Mouse (Mus musculus): Measurements from ENCODE around the gene Zfp263. TPM values are rescaled to one million over a fixed set of nuclear protein-coding genes. Genes with fewer than 3 reads are reported as not detected.

Zfp263 gene
- total RNA-seq (2023): 56.0 to 68.2 TPM (median 63.3 TPM) in 4 replicates

DNA sequence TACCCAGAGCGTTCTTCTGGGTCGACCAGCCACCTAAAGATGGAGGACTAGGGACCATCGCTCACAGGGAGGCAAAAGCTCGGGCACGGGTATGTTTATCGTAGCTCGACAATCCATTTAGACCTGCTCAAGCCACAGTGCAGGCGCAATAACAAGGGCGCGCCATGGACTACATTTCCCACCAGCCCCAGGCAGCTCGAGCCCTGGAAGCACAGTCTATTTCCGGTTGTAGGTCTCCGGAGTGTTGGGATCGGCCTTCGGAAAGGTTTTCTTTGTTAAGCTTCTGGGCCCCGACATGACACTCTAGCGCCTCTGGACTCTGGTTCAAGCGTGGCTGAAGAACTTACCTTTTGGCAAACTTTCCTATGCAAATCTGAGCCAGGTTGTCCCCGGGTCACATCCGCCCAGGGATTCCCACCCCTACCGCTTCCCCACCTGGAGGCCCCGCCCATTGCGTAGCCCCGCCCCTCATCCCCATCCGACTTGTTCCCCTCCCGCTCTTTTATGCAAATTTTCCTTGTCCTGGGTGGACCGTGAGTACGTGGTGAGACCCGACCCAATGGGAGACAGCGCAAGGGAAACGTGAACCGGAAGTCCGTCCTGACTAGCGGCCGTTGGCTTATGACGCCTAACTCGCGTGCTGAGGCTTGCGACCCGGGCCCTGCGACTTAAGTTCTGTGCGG lies at the start of gene Zfp263:
TSS of gene Zfp263 (plus strand) at position 591 of the 683 bp plus-strand sequence.

DNA sequence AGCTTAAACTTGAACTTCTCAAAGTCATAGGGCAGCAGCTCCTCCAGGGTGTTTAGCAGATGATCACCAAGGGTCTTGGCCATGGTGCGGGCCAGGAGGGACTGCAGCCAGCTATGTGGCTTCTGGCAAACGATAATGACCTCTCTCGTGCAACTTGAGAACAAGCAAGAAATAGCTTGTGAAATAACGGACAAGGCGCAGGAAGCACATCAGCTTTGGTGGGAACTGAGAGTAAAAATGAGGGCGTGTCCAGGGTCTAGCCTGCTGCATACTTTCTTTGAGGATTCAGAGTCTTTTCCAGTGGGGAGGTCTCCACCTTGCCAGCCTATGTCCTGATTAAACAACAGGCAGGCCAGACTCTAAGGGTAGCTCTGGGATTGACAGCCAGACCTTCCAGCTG lies 25.9 kb upstream of the Zfp263 start, which contains the start of gene Mefv:
TSS of gene Mefv (minus strand) at position 118 of the 400 bp plus-strand sequence.

Other genes with a start within 250 kb of the Zfp263 start
- gene Olfr161, start 153.1 kb upstream of the Zfp263 start, total RNA-seq (2023): not detected in 4 replicates
- gene Mefv, start 26.0 kb upstream of the Zfp263 start, total RNA-seq (2023): not detected in 4 replicates
- gene Olfr15, start 86.8 kb downstream of the Zfp263 start, total RNA-seq (2023): not detected in 4 replicates
- gene Zfp174, start 103.2 kb downstream of the Zfp263 start, total RNA-seq (2023): 0.27 to 0.92 TPM (median 0.75 TPM) in 4 replicates
- 80.0 to 85.6 TPM (median 83.0 TPM) in 4 replicates for gene Naa60, start 128.3 kb downstream of the Zfp263 start, total RNA-seq (2023)
- gene Zfp597, start 140.5 kb downstream of the Zfp263 start, total RNA-seq (2023): 29.5 to 37.1 TPM (median 34.5 TPM) in 4 replicates
- gene Gm20695, start 140.6 kb downstream of the Zfp263 start, total RNA-seq (2023): not detected in 4 replicates
- gene 1700037C18Rik, start 164.6 kb downstream of the Zfp263 start, total RNA-seq (2023): 6.6 to 7.9 TPM (median 7.0 TPM) in 4 replicates
- 24.5 to 34.0 TPM (median 28.1 TPM) in 4 replicates for gene Cluap1, start 164.7 kb downstream of the Zfp263 start, total RNA-seq (2023)
- 36.8 to 41.2 TPM (median 38.1 TPM) in 4 replicates for gene Nlrc3, start 232.5 kb downstream of the Zfp263 start, total RNA-seq (2023)